Mouse (Mus musculus) erythroblast, embryonic 14.5 days (primary cell): ENCODE results near the gene Vmn1r183.

Experiments used
- GATA1 ChIP-seq: IDR thresholded peaks from 2 replicates; pipeline ENCODE4 v1.6.1; 2012; ENCODE audit warnings: low read length, inconsistent platforms, mixed read lengths
- TAL1 ChIP-seq: IDR thresholded peaks from 3 replicates; pipeline ENCODE4 v1.6.1; 2012; ENCODE audit warnings: low read length, inconsistent platforms, mixed read lengths

GRCm38 (mm10) chr7:24081634-24082431 lies 28.8 kb downstream of the Vmn1r183 start, which contains the start of gene Zfp180:
- TF ChIP-seq TAL1 (no peak), GATA1 (no peak)
